Mouse (Mus musculus): ENCODE measurements at regions not wholly inside any gene's neighbourhood (a gene's known extent, or its start where the extent isn't known, plus 50 kb on each side); places are given as distances from the start of the nearest gene placed in this dataset.

DNA sequence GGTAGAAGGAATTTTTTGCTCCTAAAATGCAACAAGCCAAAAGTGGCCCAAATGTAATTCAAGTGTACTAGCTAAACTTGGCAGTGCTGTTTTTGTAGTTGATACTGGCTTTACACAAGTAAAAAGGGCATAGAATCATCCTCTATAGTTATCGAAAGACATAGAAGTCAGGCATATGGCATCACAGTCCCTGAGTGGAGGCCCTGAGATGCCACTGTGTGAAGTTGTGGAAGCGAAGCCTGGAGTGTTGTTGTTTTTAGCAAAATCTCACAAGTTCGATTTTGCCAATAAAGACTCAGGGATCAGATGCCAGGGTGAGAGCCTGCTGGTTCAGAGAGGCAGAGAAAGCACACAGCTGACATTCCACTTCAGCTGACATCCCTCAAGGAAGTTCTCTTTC, 121.6 kb upstream of the C9orf72 start:
- no peak for TF ChIP-seq POLR2A (IDR thresholded peaks at IDR 0.05; ENCODE audit: low read depth, low read length)
- TF ChIP-seq CTCF (IDR thresholded peaks at IDR 0.05; ENCODE audit: extremely low read depth, insufficient read length, insufficient replicate concordance, low read depth, low read length) = no peak

All from small intestine, adult 2 months (tissue).